Mouse (Mus musculus) lung, postnatal 0 days (tissue): ENCODE results near the gene Serpinb1c. TPM values are rescaled to one million over a fixed set of nuclear protein-coding genes. Genes with fewer than 3 reads are reported as not detected.

Experiments used
- ATAC-seq: fragments of 200-750 bp; cut with Nextera tagmentation; 2 replicates; pipeline ENCODE4 v1.8.0; 2017; ENCODE audit warnings: moderate library complexity
- DNase-seq: peaks from one replicate; pipeline ENCODE4 v3.0.0-alpha.2; 2016; ENCODE audit warnings: low spot score
- H3K27ac ChIP-seq: fragments of 300-500 bp; sonication (generic); 2 replicates; pipeline ENCODE4 v1.5.1; 2014; ENCODE audit warnings: antibody characterized with exemption, mild to moderate bottlenecking, low read length, mixed read lengths
- H3K27me3 ChIP-seq: fragments of 300-500 bp; sonication (generic); replicated peaks from 2 replicates; pipeline ENCODE4 v1.6.1; 2014; ENCODE audit warnings: low read length, mixed read lengths; ENCODE audit not compliant: insufficient read depth
- H3K36me3 ChIP-seq: fragments of 300-500 bp; sonication (generic); 2 replicates; pipeline ENCODE4 v1.6.1; 2014; ENCODE audit warnings: low read length, mixed read lengths; ENCODE audit not compliant: insufficient read depth
- H3K4me1 ChIP-seq: fragments of 300-500 bp; sonication (generic); 2 replicates; pipeline ENCODE4 v1.6.1; 2014; ENCODE audit warnings: antibody characterized with exemption, low read depth, low read length, mixed read lengths; ENCODE audit not compliant: insufficient read depth
- H3K4me2 ChIP-seq: fragments of 300-500 bp; sonication (generic); replicated peaks from 2 replicates; pipeline ENCODE4 v1.6.1; 2014; ENCODE audit warnings: low read depth, mild to moderate bottlenecking, low read length, moderate library complexity, mixed read lengths
- H3K4me3 ChIP-seq: fragments of 300-500 bp; sonication (generic); 2 replicates; pipeline ENCODE4 v1.5.1; 2014; ENCODE audit warnings: low read depth, low read length
- H3K9ac ChIP-seq: fragments of 300-500 bp; sonication (generic); replicated peaks from 2 replicates; pipeline ENCODE4 v1.6.1; 2014; ENCODE audit warnings: low read depth, mild to moderate bottlenecking
- H3K9me3 ChIP-seq: fragments of 300-500 bp; sonication (generic); 2 replicates; pipeline ENCODE4 v1.6.1; 2016; ENCODE audit warnings: low read length, mixed read lengths
- CTCF ChIP-seq: IDR thresholded peaks from 2 replicates; pipeline ENCODE4 v1.5.1; 2016; ENCODE audit warnings: antibody characterized with exemption, mild to moderate bottlenecking
- EP300 ChIP-seq: IDR thresholded peaks from 2 replicates; pipeline ENCODE4 v1.6.1; 2016; ENCODE audit warnings: antibody characterized with exemption, mild to moderate bottlenecking, control low read depth
- WGBS: fragments of 180-500 bp; shearing (Covaris S2); extraction: QIAGEN DNeasy Blood & Tissue Kit; methylation state at CpG from one replicate; pipeline ENCODE4 v1.1.7; 2014; 5-methylcytosine and 5-hydroxymethylcytosine counted together
- polyA plus RNA-seq: library from polyadenylated mRNA; unstranded; fragments of >200 nt; fragmentation: Nextera tagmentation; extraction: Ambion mirVana; gene quantifications from 2 replicates; pipeline ENCODE4 v1.2.1, GENCODE M21; 2015

The Serpinb1c gene
- polyA plus RNA-seq, 1 experiment from 2014 or later, result 0.07 TPM

DNA sequence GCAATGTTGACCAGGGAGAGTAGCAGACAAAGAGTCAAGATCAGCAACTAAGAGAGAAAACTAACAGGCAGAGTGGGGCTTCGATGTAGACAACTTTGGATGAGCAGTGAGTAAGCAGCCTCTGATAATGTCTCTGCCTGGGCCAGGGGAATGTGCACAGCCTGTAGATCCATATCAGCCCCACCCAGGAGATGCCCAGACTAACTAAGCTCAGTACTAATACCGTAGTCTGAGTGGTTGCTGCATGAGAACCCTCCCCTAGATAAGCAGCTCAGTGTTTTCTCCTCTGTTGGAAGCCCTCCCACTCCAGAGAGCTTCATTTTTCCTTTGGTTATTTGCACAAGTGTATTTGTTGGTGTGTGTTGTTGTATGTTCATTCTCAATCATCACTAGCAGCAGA, 28.6 kb upstream of the Serpinb1c start:
- no peaks in the 10 kb centered on the region for H3K36me3 ChIP-seq
- H3K27me3 ChIP-seq, result no peaks in the 10 kb centered on the region
- H3K4me1 ChIP-seq, result peaks cover 9% of the 10 kb centered on the region; the same call in 1 of the 2 replicates
- H3K27ac ChIP-seq, result peak overlapping the region; percentile 68
- H3K4me2 ChIP-seq, result no peak overlapping the region
- H3K9ac ChIP-seq, result no peak overlapping the region
- TF ChIP-seq EP300 (peak; percentile 41; the same call in 1 of the 2 replicates), CTCF (no peak)
- no peaks in the 10 kb centered on the region for H3K9me3 ChIP-seq
- WGBS, result 51% methylated on average over 2 of the region's 2 CpGs
- ATAC-seq (no peak), DNase-seq (no peak)
- H3K4me3 ChIP-seq, result no peak overlapping the region

DNA sequence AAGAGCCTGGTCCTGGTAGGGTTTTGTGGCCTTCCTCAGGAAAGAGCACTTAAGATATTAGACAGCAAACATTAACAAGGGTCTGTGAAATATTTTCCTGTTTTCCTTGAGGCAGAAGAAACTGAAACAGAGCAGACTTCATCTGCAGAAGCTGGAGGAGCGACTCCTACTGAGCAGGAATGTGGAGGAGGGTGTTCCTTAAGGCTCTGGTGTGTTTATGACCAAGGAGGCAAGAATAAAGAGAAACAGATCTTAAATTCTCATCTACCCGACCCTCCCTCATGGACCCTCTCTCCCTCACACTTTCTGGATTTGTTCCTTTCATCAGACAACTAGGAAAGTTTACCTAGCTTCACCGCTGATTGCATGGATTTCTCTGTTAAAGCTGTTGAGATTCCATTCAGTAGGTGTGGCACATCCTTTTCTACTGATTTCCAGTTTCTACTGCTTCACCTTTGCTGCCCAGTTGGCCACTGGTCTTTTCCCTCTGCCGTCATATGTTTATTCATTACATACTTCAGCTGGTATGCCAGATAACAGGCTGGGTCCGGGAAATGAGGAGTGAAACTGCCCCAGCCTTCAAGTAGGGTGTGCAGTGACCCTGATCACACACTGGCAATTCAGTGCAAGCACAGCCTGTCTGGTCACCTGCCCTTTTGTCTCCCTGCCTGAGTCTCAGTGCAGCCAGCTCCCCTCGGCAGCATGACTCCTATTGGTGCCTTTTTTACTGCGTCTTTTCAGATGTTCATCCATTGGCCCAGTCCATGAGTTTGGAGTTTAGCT, 26.8 kb upstream of the Serpinb1c start:
- no peaks in the 10 kb centered on the region for H3K27me3 ChIP-seq
- H3K27ac ChIP-seq, result peak overlapping the region; percentile 82
- H3K4me3 ChIP-seq, result no peak overlapping the region
- H3K4me1 ChIP-seq, result peaks cover 7% of the 10 kb centered on the region; the same call in 1 of the 2 replicates
- 25% methylated on average over 7 of the region's 7 CpGs for WGBS
- TF ChIP-seq EP300, result peak; percentile 99
- TF ChIP-seq CTCF, result peak; percentile 23
- no peak overlapping the region for H3K4me2 ChIP-seq
- H3K36me3 ChIP-seq, result no peaks in the 10 kb centered on the region
- DNase-seq (peak; percentile 95), ATAC-seq (peak; percentile 96)
- no peak overlapping the region for H3K9ac ChIP-seq
- no peaks in the 10 kb centered on the region for H3K9me3 ChIP-seq

DNA sequence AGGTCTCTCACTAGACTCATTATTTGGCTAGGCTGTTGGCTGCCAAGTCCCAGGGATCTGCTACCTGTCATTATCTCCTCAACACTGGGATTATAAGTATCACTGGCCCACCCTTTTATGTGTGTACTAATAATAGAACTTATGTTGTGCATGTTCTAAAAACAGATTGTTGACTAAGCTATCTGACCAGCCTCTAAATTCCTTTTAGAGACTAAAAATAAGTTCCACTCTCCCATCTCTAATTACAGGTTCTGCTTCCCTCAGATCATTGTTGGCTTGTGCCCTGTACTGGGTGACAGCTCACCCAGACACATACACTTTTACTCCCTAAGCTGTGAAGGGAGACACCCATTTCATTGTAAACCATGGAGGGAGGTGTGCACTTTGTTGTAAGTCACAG, 24.6 kb upstream of the Serpinb1c start:
- H3K27ac ChIP-seq, result no peak overlapping the region
- no peaks in the 10 kb centered on the region for H3K27me3 ChIP-seq
- no peak for ATAC-seq
- TF ChIP-seq EP300 (no peak), CTCF (no peak)
- H3K4me1 ChIP-seq, result 0 out of 2 replicates have a peak, but pooled peaks cover 4% of the 10 kb centered on the region
- no peaks in the 10 kb centered on the region for H3K9me3 ChIP-seq
- H3K4me3 ChIP-seq, result no peak overlapping the region
- H3K4me2 ChIP-seq, result no peak overlapping the region
- H3K36me3 ChIP-seq, result no peaks in the 10 kb centered on the region
- no peak for DNase-seq
- no peak overlapping the region for H3K9ac ChIP-seq

DNA sequence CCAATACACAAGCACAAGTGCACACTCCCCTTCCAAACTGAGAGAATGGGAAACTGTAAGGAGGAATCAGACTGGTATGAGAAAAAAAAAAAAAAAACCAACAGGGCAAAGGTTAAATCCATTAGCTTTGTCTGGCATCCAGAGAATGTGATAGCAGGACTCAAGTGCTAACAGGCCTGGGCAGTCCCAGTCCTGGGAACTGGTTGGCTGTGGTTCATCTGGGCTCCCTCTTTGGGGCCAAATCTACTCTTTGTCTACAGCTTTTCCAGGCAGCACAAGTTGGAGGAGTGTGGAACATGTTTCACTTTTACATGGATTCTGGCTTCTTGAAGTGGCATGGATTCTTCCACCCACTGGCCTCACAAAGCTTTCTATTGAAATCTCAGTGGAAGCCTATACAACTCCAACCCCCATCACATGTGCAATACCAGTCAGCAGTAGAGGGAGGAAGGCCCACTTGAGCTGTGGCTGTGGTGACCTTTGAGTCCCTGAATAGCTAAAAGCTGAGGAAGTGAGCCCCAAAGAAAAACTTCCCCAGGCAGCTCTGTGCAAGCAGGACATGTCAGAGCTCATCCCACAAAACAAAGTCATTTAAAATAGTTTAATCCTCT, 14.9 kb upstream of the Serpinb1c start:
- peak; percentile 77 for DNase-seq

DNA sequence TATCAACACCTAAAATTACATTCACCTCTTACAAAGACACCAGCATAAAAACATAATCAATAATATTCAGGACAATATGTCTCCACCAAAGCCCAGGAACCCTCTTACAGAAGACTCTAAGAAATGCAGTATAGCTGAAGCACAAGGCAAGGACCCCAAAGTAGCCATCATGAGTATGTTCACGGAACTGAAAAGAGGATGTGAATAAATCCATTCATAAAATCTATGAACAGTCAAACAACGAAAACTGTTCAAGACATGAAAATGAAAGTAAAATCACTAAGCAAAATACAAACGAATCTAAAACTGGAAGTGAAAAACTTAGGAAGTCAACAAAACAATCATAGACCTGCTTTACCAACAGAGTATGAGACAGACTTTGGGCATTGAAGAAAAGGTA, 10.2 kb upstream of the Serpinb1c start:
- no peak overlapping the region for H3K4me3 ChIP-seq
- TF ChIP-seq CTCF, result no peak
- TF ChIP-seq EP300, result no peak
- H3K27me3 ChIP-seq, result no peaks in the 10 kb centered on the region
- no peaks in the 10 kb centered on the region for H3K9me3 ChIP-seq
- peaks cover 4% of the 10 kb centered on the region; the same call in 1 of the 2 replicates for H3K4me1 ChIP-seq
- no peak for ATAC-seq
- no peak for DNase-seq
- H3K4me2 ChIP-seq, result no peak overlapping the region
- H3K27ac ChIP-seq, result no peak overlapping the region
- no peak overlapping the region for H3K9ac ChIP-seq
- WGBS, result 70% methylated on average over 3 of the region's 3 CpGs
- H3K36me3 ChIP-seq, result no peaks in the 10 kb centered on the region

More for the DNA sequence above, 14.9 kb upstream of the Serpinb1c start:
- H3K36me3 ChIP-seq, result no peaks in the 10 kb centered on the region
- H3K9ac ChIP-seq, result no peak overlapping the region
- H3K27ac ChIP-seq, result peak overlapping the region; percentile 75
- TF ChIP-seq EP300 (peak; percentile 98), CTCF (no peak)
- H3K4me1 ChIP-seq, result peaks cover 4% of the 10 kb centered on the region; the same call in 1 of the 2 replicates
- ATAC-seq, result peak; percentile 94
- H3K4me2 ChIP-seq, result no peak overlapping the region
- H3K9me3 ChIP-seq, result no peaks in the 10 kb centered on the region
- H3K4me3 ChIP-seq, result no peak overlapping the region
- H3K27me3 ChIP-seq, result no peaks in the 10 kb centered on the region

DNA sequence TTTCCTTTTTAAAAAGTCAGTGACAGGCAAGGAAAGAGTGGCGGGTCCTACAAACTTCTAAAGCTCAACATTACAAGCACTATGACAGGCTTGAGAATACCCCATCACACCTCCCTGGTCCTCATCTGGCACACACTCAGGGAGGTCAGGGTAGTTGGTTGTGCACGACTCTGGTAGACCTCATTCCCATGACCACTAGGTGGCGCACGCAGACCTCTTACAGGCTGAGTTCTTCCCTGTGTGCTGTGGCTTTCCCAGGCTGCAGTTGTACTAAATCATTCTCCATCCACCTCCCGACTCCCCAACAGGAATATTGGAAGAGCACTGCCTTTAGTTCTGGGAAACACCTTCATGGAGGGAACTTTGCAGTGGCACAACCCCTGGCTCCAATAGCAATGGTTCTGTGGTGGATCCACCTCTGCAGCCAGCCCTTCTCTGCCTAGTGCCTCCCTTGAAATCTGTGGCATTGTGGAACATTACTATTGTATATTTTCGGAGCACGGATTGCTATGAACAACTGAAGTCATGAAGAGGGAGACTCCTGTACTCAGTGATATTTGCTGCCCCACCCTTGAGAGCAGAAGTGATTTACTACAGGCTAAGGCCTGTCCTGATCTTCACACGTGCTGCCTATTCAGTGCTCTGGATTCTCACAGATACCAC, 5.3 kb upstream of the Serpinb1c start:
- peak; percentile 97 for ATAC-seq
- H3K4me3 ChIP-seq, result no peak overlapping the region
- H3K4me1 ChIP-seq, result no peaks in the 10 kb centered on the region
- peak; percentile 99 for TF ChIP-seq CTCF
- peak; percentile 31; the same call in 1 of the 2 replicates for TF ChIP-seq EP300
- no peaks in the 10 kb centered on the region for H3K9me3 ChIP-seq
- H3K9ac ChIP-seq, result no peak overlapping the region
- no peaks in the 10 kb centered on the region for H3K27me3 ChIP-seq
- no peaks in the 10 kb centered on the region for H3K36me3 ChIP-seq
- WGBS, result 21% methylated on average over 8 of the region's 8 CpGs
- no peak overlapping the region for H3K4me2 ChIP-seq
- peak; percentile 93 for DNase-seq
- peak overlapping the region; percentile 54 for H3K27ac ChIP-seq
